Mouse (Mus musculus) lung, postnatal 10 days (tissue): ENCODE results near the gene Vim.
"Not testable (repeated sequence)": the region's sequence is repeated elsewhere in the genome, so short reads cannot be mapped to it uniquely, and the experiment has no call there.

Source experiments
- DNase-seq: peaks from one replicate; pipeline ENCODE4 v3.0.0; 2021

The Vim gene

GRCm38 (mm10) chr2:13572101-13572553 is 1.6 kb upstream of the Vim start:
- DNase-seq, result peak; percentile 14

- no peak for DNase-seq
Observed at GRCm38 (mm10) chr2:13572647-13573407, 900 bp upstream of the Vim start.

- peak; percentile 94 for DNase-seq
Observed at GRCm38 (mm10) chr2:13574066-13574800, 506 bp downstream of the Vim start.

GRCm38 (mm10) chr2:13574801-13575150 is 1.0 kb downstream of the Vim start:
- DNase-seq, result peak; percentile 79

- peak; percentile 89 for DNase-seq
Observed at GRCm38 (mm10) chr2:13575287-13575801, 1.6 kb downstream of the Vim start.

- DNase-seq, result peak; percentile 3
Observed at GRCm38 (mm10) chr2:13575926-13576325, 2.2 kb downstream of the Vim start.

DNA sequence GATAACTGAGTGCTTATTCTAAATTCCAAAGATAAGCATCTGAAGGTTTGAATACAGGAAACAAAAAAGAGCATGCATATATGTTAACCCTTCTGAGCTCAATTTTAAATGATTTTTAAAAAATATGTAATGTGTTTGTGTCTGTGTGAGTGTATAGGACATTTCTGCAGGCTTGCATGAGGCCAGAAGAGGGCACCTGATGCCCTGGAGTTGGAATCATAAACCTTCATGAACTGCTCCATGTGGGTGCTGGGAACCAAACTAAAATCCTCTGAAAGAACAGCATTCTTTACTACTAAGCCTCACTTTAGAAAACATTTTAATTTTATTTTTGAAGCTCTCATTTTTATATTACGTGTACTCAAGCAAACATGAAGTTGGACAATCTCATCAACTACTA is 3.7 kb downstream of the Vim start:
- no peak for DNase-seq

DNA sequence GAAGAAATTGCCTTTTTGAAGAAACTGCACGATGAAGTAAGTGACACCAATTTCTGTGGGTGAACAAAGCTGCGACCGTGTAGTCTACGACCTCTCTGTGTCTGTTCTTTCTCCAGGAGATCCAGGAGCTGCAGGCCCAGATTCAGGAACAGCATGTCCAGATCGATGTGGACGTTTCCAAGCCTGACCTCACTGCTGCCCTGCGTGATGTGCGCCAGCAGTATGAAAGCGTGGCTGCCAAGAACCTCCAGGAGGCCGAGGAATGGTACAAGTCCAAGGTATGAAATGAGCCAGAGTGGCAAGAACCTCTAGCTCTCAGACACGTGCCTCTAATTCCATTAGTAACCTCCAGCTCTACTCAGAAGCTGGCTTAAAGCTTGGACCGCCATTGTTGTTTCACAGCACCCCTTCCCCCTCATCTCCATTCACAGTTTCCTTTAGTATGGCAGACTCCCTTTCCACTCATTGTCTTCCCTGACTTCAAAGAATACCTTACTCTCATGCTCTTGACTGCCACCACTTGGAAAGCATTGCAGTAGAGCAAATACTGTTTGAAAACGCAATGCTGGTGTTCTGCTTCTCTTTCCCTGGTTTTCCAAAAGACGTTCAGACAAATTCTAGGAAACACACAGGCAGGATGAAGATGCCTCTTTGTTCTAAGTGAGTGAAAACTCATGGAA is 4.9 kb downstream of the Vim start:
- peak; percentile 15 for DNase-seq

- DNase-seq, result no peak
Observed at GRCm38 (mm10) chr2:13579315-13579714, 5.6 kb downstream of the Vim start.

DNA sequence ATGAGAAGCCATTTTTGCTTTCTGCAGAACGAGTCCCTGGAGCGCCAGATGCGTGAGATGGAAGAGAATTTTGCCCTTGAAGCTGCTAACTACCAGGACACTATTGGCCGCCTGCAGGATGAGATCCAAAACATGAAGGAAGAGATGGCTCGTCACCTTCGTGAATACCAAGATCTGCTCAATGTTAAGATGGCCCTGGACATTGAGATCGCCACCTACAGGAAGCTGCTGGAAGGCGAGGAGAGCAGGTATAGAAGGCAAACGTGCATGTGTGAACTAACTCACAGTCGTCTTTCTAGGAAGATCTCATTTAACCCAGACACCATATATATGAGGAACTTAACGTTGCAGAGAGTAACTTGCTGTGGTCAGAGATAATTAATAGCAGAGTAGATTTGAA is 6.3 kb downstream of the Vim start:
- peak; percentile 42 for DNase-seq

DNA sequence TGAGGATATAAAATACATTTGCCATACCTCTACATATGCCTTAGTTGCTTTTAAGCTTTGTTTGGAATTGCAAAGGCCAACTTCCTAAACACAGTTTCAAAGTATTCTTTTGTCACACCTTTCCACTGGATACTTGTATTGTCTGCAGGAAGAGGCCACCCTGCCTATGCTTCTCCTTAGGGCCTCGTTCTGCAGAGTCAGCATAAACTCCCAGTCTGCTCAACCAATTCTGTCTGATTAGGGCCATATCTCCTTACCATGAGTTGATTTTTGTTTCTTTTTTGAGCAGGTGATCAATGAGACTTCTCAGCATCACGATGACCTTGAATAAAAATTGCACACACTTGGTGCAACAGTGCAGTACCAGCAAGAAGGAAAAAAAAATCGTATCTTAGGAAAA is 8.5 kb downstream of the Vim start:
- DNase-seq, result no peak

- DNase-seq, result not testable (repeated sequence)
Observed at GRCm38 (mm10) chr2:13583746-13584145, 10.0 kb downstream of the Vim start.

GRCm38 (mm10) chr2:13593328-13593727 is 19.6 kb downstream of the Vim start:
- DNase-seq, result no peak

DNA sequence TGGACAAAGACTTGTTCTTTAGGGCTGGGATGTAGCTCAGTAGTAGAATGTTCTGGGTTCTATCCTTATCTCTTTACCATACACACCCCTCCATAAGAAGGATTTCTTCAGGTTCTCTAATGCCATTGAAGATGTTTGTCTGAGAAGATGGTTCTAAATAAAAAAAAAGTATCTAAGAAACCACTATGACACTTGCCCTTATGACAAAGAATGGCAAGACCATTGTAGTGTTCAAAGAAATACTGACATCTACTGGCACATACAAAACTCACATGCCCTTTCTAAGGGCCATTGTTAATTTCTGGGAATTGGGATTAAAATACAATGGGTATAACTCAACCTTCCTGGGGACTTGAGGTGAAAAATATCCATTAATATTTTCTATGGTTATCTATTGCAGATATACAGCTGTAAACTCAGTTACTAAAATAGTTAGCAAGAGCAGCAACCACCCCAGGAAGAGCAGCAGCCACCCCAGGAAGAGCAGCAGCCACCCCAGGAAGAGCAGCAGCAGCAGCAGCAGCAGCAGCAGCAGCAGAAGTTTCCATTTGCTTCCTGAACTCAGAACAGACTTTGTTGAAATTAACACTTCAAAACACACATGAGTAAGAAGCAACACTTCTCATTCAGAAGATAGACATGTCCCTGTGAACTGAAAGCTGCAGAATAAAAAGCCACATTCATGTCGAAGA is 23.4 kb downstream of the Vim start:
- DNase-seq, result peak; percentile 22

DNA sequence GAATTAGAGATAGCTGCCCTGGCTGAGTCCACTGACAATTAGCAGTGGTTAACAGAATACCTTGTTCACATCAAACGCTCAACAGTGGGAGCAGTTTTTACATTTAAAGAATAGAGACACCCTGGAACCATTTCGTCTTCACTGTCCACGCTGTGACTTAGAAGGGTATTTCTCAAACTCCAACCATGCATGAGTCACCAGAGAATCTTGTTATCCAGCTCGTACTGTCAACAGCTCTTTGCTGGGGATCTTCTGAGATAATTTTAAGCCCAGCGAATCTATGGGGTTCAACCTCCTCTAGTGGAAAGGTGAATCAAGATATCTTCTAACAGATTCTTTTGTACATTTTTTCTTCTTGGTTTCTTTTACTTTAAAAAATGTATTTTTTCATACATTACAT is 24.4 kb downstream of the Vim start:
- no peak for DNase-seq

DNA sequence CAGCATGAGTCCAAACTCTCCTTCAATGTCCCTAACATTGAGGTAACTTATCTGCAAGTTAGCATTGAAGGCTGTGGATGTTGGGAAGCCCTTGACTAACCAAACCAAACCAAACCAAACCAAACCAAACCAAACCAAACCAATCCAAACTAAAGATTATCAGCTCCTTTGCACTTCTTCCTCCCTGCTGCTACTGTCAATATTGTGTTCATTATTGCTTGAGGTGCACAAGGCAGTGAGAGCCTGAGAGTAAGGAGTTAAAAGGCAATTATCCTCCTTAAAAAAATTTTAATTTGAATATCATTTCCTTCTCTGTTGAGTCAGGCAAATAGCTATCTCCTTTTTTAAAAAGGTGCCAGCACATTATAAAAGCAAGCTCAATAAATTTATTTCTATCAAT is 29.4 kb downstream of the Vim start:
- no peak for DNase-seq

DNA sequence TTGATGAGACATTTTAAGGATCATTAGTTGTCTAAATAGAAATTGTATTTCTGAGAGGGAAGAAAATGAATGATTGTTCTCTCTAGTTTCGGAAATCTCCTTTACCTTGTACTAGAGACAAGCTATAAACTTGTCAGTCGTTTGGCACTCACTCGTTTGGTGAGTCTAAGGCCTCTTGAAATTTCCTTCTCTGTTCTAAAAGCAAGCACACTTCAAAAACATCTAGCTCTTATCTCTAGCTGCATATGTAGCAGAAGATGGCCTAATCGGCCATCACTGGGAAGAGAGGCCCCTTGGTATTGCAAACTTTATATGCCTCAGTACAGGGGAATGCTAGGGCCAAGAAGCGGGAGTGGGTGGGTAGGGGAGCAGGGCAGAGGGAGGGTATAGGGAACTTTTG is 29.9 kb downstream of the Vim start:
- DNase-seq, result not testable (repeated sequence)

GRCm38 (mm10) chr2:13630136-13630832 is 56.6 kb downstream of the Vim start:
- DNase-seq, result no peak
